Mouse (Mus musculus): ENCODE measurements around the gene Ctbp1.

Gene Ctbp1

GRCm38 (mm10) chr5:33244377-33244920 lies 30.3 kb downstream of the Ctbp1 start:
- DNase-seq (ENCODE audit: low read depth): no peak

GRCm38 (mm10) chr5:33239934-33240333 lies 34.9 kb downstream of the Ctbp1 start:
- no peak for DNase-seq (ENCODE audit: low read depth)

DNA sequence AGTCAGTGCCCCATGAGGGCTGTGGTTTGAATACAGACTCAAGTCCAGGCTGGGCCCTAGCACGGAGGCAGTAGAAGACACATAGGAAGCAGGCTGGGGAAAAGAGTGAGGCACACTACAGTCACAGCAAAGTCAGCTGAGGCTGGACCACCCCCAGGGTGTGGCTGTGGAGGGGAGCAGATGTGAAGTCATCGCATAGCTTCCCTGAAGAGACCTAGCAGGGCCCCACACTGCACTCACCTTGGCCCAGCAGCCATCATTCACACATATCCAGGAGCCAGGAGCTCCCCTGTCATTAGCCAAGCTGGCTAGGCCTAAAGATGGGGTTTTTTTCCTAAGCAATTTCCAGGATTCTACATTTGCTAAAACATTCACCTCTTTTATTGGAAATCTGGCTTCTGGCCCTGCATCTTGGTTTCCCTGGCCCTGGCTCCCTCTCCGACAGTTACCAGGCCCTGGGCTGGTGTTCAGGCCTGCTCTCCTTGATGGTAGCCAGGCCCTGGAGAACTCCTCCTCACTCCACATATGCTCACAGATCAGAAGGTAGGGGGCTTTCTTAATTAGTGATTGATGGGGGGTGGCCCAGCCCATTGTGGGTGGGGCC lies 35.6 kb downstream of the Ctbp1 start:
- DNase-seq (ENCODE audit: low read depth): no peak

- DNase-seq (ENCODE audit: low read depth): no peak
Observed at GRCm38 (mm10) chr5:33238256-33238645, 36.5 kb downstream of the Ctbp1 start.

DNA sequence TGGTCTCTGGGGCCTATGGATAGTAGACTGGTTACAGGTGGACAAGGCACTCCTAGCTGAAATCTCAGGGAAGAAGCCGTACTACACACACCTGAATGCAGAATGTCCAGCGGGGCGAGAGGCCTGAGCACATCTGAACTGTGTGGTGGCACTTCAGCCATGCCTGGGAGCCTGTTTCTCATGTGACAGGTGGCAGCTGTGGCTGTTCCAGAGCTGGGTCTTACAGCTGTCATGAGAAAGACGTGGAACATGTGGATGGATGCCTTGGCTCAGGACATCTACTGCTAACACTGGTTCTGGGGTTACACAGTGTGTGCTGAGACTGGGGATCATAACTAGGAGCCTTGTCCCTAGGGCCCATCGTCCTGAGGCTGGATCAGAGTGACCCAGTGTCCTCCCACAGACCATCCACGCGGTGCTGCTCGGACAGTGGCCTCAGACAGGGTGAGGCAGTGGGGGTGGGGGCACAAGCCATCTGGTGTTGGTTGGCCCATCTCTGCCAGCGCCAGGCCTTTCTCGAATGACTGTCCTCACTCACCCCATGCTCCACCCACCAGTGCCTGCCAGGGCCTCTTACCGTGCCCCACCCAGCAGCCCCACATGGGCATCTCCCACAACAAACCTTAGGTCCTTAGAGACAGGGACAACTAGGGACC lies 37.1 kb downstream of the Ctbp1 start:
- DNase-seq (ENCODE audit: low read depth): no peak

DNA sequence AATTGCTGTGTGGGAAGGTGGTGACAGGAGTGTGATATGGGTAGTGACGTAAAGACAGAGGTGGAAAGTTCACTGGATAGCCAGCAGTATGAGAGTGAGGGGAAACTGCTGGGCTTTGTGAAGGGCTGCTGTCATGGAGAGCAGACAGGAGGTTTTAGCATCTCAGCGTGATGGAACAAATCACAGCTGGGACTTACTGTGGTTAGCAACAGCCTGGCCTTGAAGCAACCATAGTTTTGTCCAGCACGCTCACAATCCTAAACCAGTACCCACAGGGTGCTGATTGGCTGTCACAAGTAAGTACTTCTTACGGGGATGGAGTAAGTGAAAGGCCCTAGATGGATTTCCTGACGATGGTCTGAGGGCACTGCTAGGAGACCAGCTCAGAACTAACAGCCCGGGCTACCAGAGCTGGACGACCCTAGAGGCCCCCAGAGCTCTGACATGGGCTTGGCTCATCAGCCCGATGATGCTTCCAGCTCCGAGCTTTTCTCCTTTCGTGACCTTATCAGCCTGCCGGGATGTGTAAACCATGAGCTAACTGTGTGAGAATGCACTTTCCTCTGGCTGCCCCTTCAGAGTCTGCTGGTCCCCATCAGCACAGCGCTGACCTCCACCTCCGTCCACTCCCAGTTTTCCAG lies 40.3 kb downstream of the Ctbp1 start:
- no peak for DNase-seq (ENCODE audit: low read depth)

GRCm38 (mm10) chr5:33232791-33233190 lies 42.0 kb downstream of the Ctbp1 start:
- DNase-seq (ENCODE audit: low read depth): no peak

DNA sequence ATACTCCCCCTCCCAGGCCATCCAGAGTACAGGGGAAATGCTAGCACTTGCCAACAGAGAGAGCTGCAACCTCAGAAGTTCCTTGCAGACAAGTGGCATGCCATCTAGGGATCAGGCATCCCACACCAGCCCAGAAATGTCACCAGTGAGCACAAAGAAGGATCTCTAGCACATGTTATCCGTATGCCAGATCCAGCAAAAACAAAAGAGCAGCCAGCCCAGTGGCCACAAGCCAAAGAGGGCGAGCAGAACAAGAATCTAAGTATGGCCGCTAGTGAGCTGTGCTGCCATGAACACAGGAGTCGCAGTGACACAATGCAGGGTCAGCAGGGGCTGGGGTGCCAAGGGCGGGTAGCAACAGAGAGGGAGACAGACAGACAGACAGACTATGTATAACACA lies 44.5 kb downstream of the Ctbp1 start:
- no peak for DNase-seq (ENCODE audit: low read depth)

- DNase-seq (ENCODE audit: low read depth): no peak
Observed at GRCm38 (mm10) chr5:33228428-33228827, 46.4 kb downstream of the Ctbp1 start.

DNA sequence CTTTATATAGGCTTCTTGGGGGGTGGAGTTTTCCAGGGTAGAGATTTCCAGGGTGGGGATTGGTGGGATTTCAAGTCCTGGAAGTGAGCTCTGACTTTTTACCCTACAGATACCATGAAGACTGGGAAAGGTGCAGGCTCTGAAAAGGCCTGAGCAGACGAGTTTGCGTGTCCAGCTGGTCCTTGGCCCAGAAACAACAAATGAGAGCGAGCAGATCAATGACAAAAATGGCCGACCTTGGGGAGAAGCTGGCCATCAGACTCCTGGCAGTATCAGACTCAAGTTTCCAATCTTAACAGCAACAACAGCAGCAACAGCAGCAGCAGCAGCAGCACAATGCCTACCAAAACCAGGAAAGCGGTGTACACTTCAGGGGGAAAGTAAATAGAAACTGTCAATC lies 49.1 kb downstream of the Ctbp1 start:
- DNase-seq (ENCODE audit: low read depth): no peak

- DNase-seq (ENCODE audit: low read depth): no peak
Observed at GRCm38 (mm10) chr5:33224491-33224890, 50.3 kb downstream of the Ctbp1 start.

DNA sequence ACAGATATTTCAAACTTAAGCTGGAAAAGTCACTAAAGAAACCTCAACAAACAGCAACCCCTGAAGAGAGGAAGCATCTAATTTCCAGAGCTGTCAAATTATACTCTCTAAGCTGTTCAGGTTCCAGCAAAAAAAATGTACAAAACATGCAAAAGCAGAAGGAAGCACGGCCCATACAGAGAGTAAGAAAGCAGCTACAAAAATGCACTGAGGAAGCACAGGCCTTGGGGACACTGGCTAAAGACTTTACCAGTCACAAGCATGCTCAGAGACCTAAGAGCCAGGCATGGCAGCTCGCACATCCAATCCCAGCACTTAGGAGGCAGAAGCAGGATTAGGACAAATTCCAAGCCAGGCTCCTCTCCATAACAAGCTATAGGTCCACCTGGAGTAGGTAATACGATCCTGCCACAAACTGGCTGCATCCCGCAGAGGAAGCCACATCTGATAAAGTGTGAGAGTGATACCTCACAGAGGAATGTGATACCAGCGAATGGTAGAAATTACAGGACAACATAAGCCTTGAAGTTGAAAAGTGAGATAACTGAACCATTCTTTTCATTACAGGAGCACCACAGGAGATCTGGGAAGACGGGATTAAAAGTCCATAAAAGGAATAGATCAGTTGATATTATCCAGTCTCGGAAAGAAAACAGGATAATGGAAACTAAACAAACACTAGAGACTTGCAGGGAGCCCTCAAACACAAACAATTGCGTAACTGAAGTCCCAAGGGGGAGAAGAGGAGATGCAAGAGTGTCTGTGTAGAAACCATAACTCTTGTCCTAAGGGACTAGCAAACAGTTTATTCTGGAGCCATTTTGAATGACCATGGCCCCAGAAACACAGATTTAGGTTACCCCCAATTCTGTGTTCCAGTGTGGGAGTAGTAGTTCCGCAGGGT lies 51.7 kb downstream of the Ctbp1 start:
- no peak for DNase-seq (ENCODE audit: low read depth)

- DNase-seq (ENCODE audit: low read depth): no peak
Observed at GRCm38 (mm10) chr5:33222389-33222788, 52.4 kb downstream of the Ctbp1 start.

DNA sequence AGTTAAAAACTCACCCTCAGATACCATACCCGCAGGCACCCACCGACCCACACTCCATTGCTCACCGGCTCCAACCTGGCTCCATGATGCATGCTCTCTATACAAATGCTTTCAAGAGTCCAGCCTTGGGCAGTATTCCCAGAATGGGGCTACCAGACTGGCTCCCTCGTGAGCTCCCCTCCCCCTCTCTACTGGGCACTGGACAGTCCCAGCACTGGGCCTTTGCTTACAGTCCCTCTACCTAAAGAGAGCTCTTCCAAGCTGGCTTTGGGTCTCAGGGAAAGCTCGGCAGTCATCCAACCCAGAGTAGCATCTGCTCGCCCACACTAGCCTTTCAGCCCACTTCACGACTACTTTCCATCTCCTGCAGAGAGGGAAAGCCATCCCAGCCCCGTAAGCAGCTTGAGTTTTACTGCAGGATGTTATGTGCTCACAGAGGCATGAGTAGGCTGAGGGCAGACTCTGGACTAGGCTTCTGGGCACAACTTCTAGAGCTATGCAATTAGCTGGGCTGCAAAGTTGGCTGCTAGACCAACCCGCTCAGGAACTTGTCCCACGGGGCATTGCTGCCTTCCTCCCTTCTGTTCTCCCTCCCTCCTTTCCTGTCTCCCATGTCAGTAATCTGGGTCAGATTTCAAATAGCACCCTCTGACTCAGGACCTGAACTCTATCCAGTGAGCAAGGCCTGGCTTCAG lies 54.3 kb downstream of the Ctbp1 start:
- no peak for DNase-seq (ENCODE audit: low read depth)

- DNase-seq (ENCODE audit: low read depth): no peak
Observed at GRCm38 (mm10) chr5:33219831-33220230, 55.0 kb downstream of the Ctbp1 start.

GRCm38 (mm10) chr5:33218746-33219449 lies 55.9 kb downstream of the Ctbp1 start:
- no peak for DNase-seq (ENCODE audit: low read depth)

DNA sequence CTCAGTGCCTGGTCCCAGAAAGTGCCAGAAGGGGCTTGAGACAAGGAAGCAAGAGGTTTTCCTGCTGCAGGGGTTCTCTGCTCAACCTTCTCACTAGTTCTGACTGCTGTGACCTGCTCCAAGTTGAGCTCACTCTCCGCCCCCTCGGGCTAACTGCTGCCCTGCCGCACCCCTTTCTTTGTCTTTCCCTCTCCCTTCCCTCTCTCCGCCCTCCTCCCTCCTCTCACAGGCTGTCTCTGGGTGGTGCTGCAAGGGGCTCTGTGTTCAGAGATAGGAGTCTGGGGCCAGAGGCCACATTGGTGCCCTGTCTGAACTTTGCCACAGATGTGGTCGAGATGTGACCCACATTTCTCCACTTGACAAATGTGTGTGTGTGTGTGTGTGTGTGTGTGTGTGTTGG lies 56.7 kb downstream of the Ctbp1 start, which contains the start of gene Spon2:
Gene Spon2, minus strand, starts transcription at position 375 of the 400 bp plus-strand sequence.
- DNase-seq (ENCODE audit: low read depth): no peak

DNA sequence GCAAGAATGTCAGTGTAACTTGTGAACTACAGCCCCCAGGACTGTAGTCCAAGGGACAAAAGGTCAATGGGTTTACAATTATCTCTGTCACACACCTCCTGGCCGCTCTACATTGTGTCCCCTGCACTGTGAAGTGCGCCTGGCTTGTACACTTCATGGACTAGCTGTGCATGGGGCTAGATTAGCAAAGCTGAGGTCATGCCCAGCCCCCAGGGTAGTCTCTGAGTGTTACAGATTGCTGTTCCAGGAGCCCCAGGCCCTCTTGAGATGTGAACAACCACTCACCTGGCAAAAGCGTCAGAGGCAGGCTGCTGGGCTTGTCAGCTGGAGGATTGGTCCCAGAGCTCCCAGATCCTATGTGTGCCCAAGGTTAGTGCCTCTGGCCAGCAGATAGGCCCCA lies 57.1 kb downstream of the Ctbp1 start:
- DNase-seq (ENCODE audit: low read depth): no peak

- no peak for DNase-seq (ENCODE audit: low read depth)
Observed at GRCm38 (mm10) chr5:33214723-33215122, 60.1 kb downstream of the Ctbp1 start.

- no peak for DNase-seq (ENCODE audit: low read depth)
Observed at GRCm38 (mm10) chr5:33211254-33211653, 63.5 kb downstream of the Ctbp1 start.

GRCm38 (mm10) chr5:33210515-33210914 lies 64.3 kb downstream of the Ctbp1 start:
- no peak for DNase-seq (ENCODE audit: low read depth)

All from induced T-regulatory cell, adult 2 months (primary cell).